Mouse (Mus musculus) MEL (cell line): ENCODE results near the gene Ivns1abp.
"Not testable (repeated sequence)": the region's sequence is repeated elsewhere in the genome, so short reads cannot be mapped to it uniquely, and the experiment has no call there.

ENCODE experiments used
- BHLHE40 ChIP-seq: IDR thresholded peaks from 2 replicates; pipeline ENCODE4 v1.6.1; 2012; ENCODE audit warnings: low read depth, mild to moderate bottlenecking, inconsistent platforms, low read length, improper control_type of control experiment, borderline replicate concordance
- CTCF ChIP-seq, 3 experiments: IDR thresholded peaks in 2 of 3; conservative IDR thresholded peaks in 1 of 3; 2 replicates each; pipeline ENCODE4 v1.5.1; 2011 to 2012; ENCODE audit warnings: low read length in 3 of 3, low read depth in 2 of 3, mild to moderate bottlenecking in 2 of 3, improper control_type of control experiment in 1 of 3, inconsistent platforms in 1 of 3, mixed read lengths in 1 of 3, moderate library complexity in 1 of 3; ENCODE audit not compliant: control insufficient read depth in 1 of 3, insufficient read depth in 1 of 3, poor library complexity in 1 of 3, severe bottlenecking in 1 of 3
- EP300 ChIP-seq, 2 experiments: IDR thresholded peaks; 2 replicates each; pipeline ENCODE4 v1.6.1; 2011; ENCODE audit warnings: improper control_type of control experiment in 2 of 2, low read length in 2 of 2, low read depth in 1 of 2, mild to moderate bottlenecking in 1 of 2
- GABPA ChIP-seq: IDR thresholded peaks from 2 replicates; pipeline ENCODE4 v1.6.1; 2012; ENCODE audit warnings: low read depth, mild to moderate bottlenecking, inconsistent platforms, low read length, improper control_type of control experiment, moderate library complexity
- MAFK ChIP-seq: IDR thresholded peaks from 2 replicates; pipeline ENCODE4 v1.6.1; 2011; ENCODE audit warnings: low read depth, mild to moderate bottlenecking, low read length, improper control_type of control experiment, borderline replicate concordance
- MAX ChIP-seq: IDR thresholded peaks from 2 replicates; pipeline ENCODE4 v1.6.1; 2011; ENCODE audit warnings: low read length, improper control_type of control experiment
- MEF2A ChIP-seq: IDR thresholded peaks from 2 replicates; pipeline ENCODE4 v1.6.1; 2014; ENCODE audit warnings: low read depth, mild to moderate bottlenecking, inconsistent platforms, low read length, improper control_type of control experiment; ENCODE audit not compliant: poor library complexity, insufficient replicate concordance, severe bottlenecking; ENCODE audit errors: extremely low read depth
- POLR2A ChIP-seq, 2 experiments: IDR thresholded peaks; 2 replicates each; pipeline ENCODE4 v1.6.1; 2011 to 2012; ENCODE audit warnings: low read length in 2 of 2, mild to moderate bottlenecking in 2 of 2, control low read depth in 1 of 2, improper control_type of control experiment in 1 of 2, low read depth in 1 of 2, moderate library complexity in 1 of 2; ENCODE audit not compliant: control insufficient read depth in 1 of 2, insufficient read depth in 1 of 2, poor library complexity in 1 of 2
- RCOR1 ChIP-seq: IDR thresholded peaks from 2 replicates; pipeline ENCODE4 v1.6.1; 2012; ENCODE audit warnings: low read depth, mild to moderate bottlenecking, inconsistent platforms, low read length, improper control_type of control experiment
- SMC3 ChIP-seq: IDR thresholded peaks from 2 replicates; pipeline ENCODE4 v1.6.1; 2011; ENCODE audit warnings: low read depth, low read length, improper control_type of control experiment
- ZC3H11A ChIP-seq: IDR thresholded peaks from 2 replicates; pipeline ENCODE4 v1.6.1; 2012; ENCODE audit warnings: low read depth, mild to moderate bottlenecking, inconsistent platforms, low read length, improper control_type of control experiment
- ZKSCAN1 ChIP-seq: IDR thresholded peaks from 2 replicates; pipeline ENCODE4 v1.6.1; 2012; ENCODE audit warnings: low read depth, mild to moderate bottlenecking, inconsistent platforms, low read length, improper control_type of control experiment, moderate library complexity
- ZMIZ1 ChIP-seq: IDR thresholded peaks from 2 replicates; pipeline ENCODE4 v1.6.1; 2012; ENCODE audit warnings: low read depth, mild to moderate bottlenecking, inconsistent platforms, low read length, improper control_type of control experiment, moderate library complexity

DNA sequence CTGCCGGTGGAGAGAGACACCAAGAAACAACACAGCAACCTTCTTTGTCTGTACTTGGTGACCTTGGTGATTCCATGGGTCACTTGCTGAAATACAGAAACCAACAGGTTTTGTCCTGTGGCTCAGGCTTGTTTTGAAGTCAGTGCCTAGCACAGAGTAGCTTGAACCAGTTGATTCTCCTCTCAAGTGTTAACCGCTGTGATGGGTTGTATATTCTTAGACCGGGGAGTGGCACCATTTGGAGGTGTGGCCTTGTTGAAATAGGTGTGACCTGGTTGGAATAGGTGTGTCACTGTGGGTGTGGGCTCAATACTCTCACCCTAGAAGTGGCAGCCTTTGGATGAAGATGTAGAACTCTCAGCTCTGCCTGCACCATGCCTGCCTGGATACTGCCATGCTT lies 39.3 kb upstream of the Ivns1abp start:
- not testable (repeated sequence) for TF ChIP-seq POLR2A (IDR thresholded peaks at IDR 0.05; ENCODE audit: control insufficient read depth in 1 of 2, insufficient read depth in 1 of 2, low read depth in 1 of 2, low read length in 2 of 2, poor library complexity in 1 of 2); MEF2A; CTCF (IDR thresholded peaks at IDR 0.05 in 2 of 3, conservative IDR thresholded peaks at IDR 0.05 in 1 of 3; ENCODE audit: control insufficient read depth in 1 of 3, insufficient read depth in 1 of 3, low read depth in 2 of 3, low read length in 3 of 3, poor library complexity in 1 of 3, severe bottlenecking in 1 of 3); BHLHE40; MAFK; RCOR1; GABPA; EP300 (IDR thresholded peaks at IDR 0.05; ENCODE audit: low read depth in 1 of 2, low read length in 2 of 2); ZMIZ1; ZC3H11A; SMC3; MAX; ZKSCAN1
